Mouse (Mus musculus) neural tube, embryonic 12.5 days (tissue): Measurements from ENCODE around the gene Aldh16a1. TPM values are rescaled to one million over a fixed set of nuclear protein-coding genes. Genes with fewer than 3 reads are reported as not detected.
A peak's percentile ranks its signal among the peaks of the same experiment; 100 is the strongest.

Source experiments
- ATAC-seq: fragments of 200-750 bp; cut with Nextera tagmentation; 2 replicates; pipeline ENCODE4 v1.8.0; 2017; ENCODE audit warnings: low read depth, mild to moderate bottlenecking, moderate TSS enrichment, moderate library complexity; ENCODE audit not compliant: low FRiP score
- H3K27ac ChIP-seq: fragments of 300-500 bp; sonication (generic); 2 replicates; pipeline ENCODE4 v1.5.1; 2016
- H3K27me3 ChIP-seq: fragments of 300-500 bp; sonication (generic); replicated peaks from 2 replicates; pipeline ENCODE4 v1.6.1; 2016; ENCODE audit warnings: mild to moderate bottlenecking
- H3K36me3 ChIP-seq: fragments of 300-500 bp; sonication (generic); 2 replicates; pipeline ENCODE4 v1.6.1; 2016; ENCODE audit warnings: mild to moderate bottlenecking
- H3K4me1 ChIP-seq: fragments of 300-500 bp; sonication (generic); 2 replicates; pipeline ENCODE4 v1.6.1; 2016
- H3K4me2 ChIP-seq: fragments of 300-500 bp; sonication (generic); replicated peaks from 2 replicates; pipeline ENCODE4 v1.6.1; 2016; ENCODE audit warnings: mild to moderate bottlenecking
- H3K4me3 ChIP-seq: fragments of 300-500 bp; sonication (generic); 2 replicates; pipeline ENCODE4 v1.5.1; 2016
- H3K9ac ChIP-seq: fragments of 300-500 bp; sonication (generic); 2 replicates; pipeline ENCODE4 v1.6.1; 2016; ENCODE audit warnings: mild to moderate bottlenecking
- H3K9me3 ChIP-seq: fragments of 300-500 bp; sonication (generic); 2 replicates; pipeline ENCODE4 v1.6.1; 2016; ENCODE audit warnings: mild to moderate bottlenecking
- WGBS: fragments of 180-500 bp; shearing (Covaris S2); methylation state at CpG from one replicate; pipeline ENCODE4 v1.1.7; 2016; 5-methylcytosine and 5-hydroxymethylcytosine counted together
- polyA plus RNA-seq: library from polyadenylated mRNA; unstranded; fragments of >200 nt; fragmentation: Nextera tagmentation; extraction: Ambion mirVana; gene quantifications from 2 replicates; pipeline ENCODE4 v1.2.1, GENCODE M21; 2016

Gene Aldh16a1
- polyA plus RNA-seq, result 37.8 and 42.4 TPM in 2 replicates

GRCm38 (mm10) chr7:45154096-45154992 lies at the start of gene Aldh16a1, which contains the start of gene Pih1d1:
Gene Aldh16a1 (minus strand): TSS chr7:45154584.
Gene Pih1d1 (plus strand): TSS chr7:45154303.
- peak within 1 kb of the TSS; percentile 77 for H3K27ac ChIP-seq
- H3K27me3 ChIP-seq, result no peaks in the 10 kb centered on the region
- peaks cover 9% of the 10 kb centered on the region for H3K4me1 ChIP-seq
- H3K9ac ChIP-seq, result peak within 1 kb of the TSS; percentile 76
- no peaks in the 10 kb centered on the region for H3K9me3 ChIP-seq
- peak; percentile 97 for ATAC-seq
- H3K4me3 ChIP-seq, result peak within 1 kb of the TSS; percentile 63
- WGBS, result 6% methylated on average over 69 of the region's 69 CpGs
- H3K36me3 ChIP-seq, result peaks cover 18% of the 10 kb centered on the region
- H3K4me2 ChIP-seq, result peak within 1 kb of the TSS; percentile 80

DNA sequence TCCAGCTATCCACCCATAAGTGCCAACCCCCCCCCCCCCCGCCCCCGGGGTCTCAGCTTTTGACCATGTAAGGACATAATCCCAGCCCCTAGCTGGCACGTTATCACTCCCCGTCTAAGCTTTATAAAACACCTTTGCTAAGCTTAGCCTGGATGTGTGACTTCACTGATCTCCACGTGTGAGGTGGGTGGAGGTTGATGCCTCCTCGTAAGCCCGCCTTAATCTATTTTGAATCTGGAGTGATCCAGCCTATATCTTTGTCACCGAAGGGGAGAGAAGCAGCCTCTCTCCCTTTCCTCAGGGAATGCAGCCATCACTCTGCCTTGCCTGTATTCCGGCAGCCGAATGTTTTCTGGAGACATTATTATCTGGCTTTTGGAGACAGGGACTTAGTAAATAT lies 48.3 kb upstream of the Aldh16a1 start:
- Histone ChIP-seq H3K27me3 (no peaks in the 10 kb centered on the region; the same call in 1 of the 2 replicates), H3K9me3 (no peaks in the 10 kb centered on the region), H3K4me2 (no peak overlapping the region), H3K36me3 (no peaks in the 10 kb centered on the region), H3K9ac (no peak overlapping the region), H3K4me3 (no peak overlapping the region), H3K4me1 (no peaks in the 10 kb centered on the region), H3K27ac (no peak overlapping the region)
- WGBS, result 58% methylated on average over 10 of the region's 10 CpGs
- no peak for ATAC-seq

- 81% methylated on average over 11 of the region's 11 CpGs for WGBS
- Histone ChIP-seq H3K27ac (no peak overlapping the region), H3K4me1 (no peaks in the 10 kb centered on the region), H3K4me2 (no peak overlapping the region), H3K4me3 (no peak overlapping the region), H3K9me3 (no peaks in the 10 kb centered on the region), H3K36me3 (no peaks in the 10 kb centered on the region), H3K27me3 (peaks cover 12% of the 10 kb centered on the region; the same call in 1 of the 2 replicates), H3K9ac (0 out of 2 replicates have a peak overlapping the region, but pooled peaks have one; percentile 13)
- ATAC-seq, result no peak
Measured at GRCm38 (mm10) chr7:45198961-45199360, 44.6 kb upstream of the Aldh16a1 start.

DNA sequence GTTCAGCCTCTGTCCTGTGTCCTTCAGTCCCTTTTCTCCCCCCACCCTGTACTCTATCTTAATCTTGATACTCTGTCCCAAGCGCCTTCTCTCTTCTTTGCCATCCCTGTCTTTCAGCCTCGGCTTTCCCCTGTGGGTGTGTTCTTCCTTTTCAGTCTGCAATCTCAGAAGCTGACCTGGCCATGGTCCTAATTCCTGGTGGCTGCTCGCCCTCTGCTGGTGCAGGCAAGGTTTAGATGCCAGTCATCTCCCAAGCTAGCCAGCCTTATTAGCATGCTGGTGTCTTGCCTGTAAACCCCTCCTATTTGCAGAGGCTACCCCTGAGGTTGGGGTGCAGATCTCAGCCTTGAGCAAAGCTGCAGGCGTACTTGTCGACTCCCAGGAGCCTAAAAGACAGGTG lies 44.1 kb upstream of the Aldh16a1 start:
- WGBS, result 9% methylated on average over 5 of the region's 5 CpGs
- no peaks in the 10 kb centered on the region for H3K4me1 ChIP-seq
- H3K4me3 ChIP-seq, result no peak overlapping the region
- ATAC-seq, result 0 out of 2 replicates have a peak, but pooled peaks have one; percentile 41
- H3K36me3 ChIP-seq, result no peaks in the 10 kb centered on the region
- no peak overlapping the region for H3K27ac ChIP-seq
- no peaks in the 10 kb centered on the region for H3K9me3 ChIP-seq
- H3K27me3 ChIP-seq, result peaks cover 14% of the 10 kb centered on the region; the same call in 1 of the 2 replicates
- no peak overlapping the region for H3K4me2 ChIP-seq
- 0 out of 2 replicates have a peak overlapping the region, but pooled peaks have one; percentile 8 for H3K9ac ChIP-seq

DNA sequence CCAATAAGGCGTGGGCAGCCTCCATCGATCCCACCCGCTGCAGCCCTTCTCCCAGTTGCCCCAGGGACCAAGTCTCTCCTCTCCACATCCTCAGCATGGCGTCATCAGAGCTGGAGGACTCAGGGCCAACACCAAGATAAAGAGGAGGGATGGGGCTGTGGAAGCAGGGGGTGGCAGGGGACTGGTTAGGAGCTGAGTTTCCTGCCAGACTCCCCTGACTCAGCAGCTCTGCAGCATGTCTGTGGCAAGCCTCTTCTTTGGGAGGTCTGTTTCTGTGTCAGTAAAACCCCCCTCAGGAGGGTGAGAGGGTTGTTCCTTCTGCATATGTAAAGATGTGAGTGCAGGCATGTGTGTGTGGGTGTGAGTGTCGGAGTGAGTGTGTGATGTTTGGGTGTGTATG lies 42.6 kb upstream of the Aldh16a1 start:
- Histone ChIP-seq H3K9me3 (no peaks in the 10 kb centered on the region), H3K4me2 (no peak overlapping the region), H3K36me3 (no peaks in the 10 kb centered on the region), H3K4me3 (no peak overlapping the region), H3K4me1 (peaks cover 2% of the 10 kb centered on the region), H3K27ac (no peak overlapping the region), H3K27me3 (peaks cover 14% of the 10 kb centered on the region; the same call in 1 of the 2 replicates), H3K9ac (no peak overlapping the region)
- no peak for ATAC-seq
- WGBS, result 71% methylated on average over 5 of the region's 5 CpGs

GRCm38 (mm10) chr7:45196176-45196535 lies 41.8 kb upstream of the Aldh16a1 start:
- Histone ChIP-seq H3K9ac (no peak overlapping the region), H3K4me1 (peaks cover 7% of the 10 kb centered on the region), H3K4me2 (no peak overlapping the region), H3K9me3 (no peaks in the 10 kb centered on the region), H3K36me3 (no peaks in the 10 kb centered on the region), H3K4me3 (no peak overlapping the region), H3K27ac (no peak overlapping the region), H3K27me3 (peaks cover 14% of the 10 kb centered on the region; the same call in 1 of the 2 replicates)
- ATAC-seq, result no peak
- 90% methylated on average over 4 of the region's 4 CpGs for WGBS

DNA sequence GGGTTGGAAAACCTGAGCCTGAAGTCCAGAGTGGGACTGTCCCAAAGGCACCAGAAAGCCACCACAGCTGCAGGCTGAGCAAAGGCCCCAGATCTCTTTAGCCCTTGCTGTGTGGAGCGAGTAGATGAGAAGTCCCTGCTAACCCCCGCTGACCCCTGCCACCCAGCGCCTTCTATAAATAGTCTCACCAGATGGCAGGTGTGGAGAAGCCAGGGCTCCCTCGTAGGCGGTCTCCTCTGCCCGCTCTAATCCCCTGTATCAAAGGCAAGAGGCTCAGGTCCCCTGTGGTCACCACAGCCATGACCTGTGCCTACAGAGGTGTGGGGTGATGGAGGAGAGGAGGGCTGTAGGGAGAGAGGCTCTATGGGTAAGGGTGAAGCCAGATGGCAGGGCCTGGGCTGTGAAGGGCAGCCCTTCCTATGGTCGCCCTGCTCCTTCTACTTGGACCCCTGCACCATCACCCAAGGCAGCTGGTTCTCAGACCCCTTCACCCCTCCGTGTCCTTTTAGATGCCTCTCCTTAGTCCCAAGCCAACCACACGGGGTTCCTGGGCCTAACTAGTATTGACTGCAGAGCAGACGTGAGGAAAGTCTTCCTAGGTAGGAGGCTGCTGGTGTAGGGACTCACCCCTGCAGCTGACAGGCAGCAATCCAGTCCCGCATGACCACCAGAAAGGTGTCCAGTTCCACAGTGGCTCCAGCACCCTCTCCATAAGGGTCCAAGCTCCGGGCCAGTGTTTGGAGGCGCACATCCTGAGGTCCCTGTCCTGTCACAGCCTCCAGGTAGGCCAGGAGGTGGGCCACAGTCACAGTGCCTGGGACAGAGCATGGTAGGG lies 41.2 kb upstream of the Aldh16a1 start:
- Histone ChIP-seq H3K9me3 (no peaks in the 10 kb centered on the region), H3K9ac (no peak overlapping the region), H3K4me3 (no peak overlapping the region), H3K4me2 (no peak overlapping the region), H3K4me1 (peaks cover 7% of the 10 kb centered on the region), H3K36me3 (no peaks in the 10 kb centered on the region), H3K27ac (no peak overlapping the region), H3K27me3 (peaks cover 14% of the 10 kb centered on the region; the same call in 1 of the 2 replicates)
- no peak for ATAC-seq
- 60% methylated on average over 13 of the region's 13 CpGs for WGBS

- no peak overlapping the region for H3K27ac ChIP-seq
- no peak overlapping the region for H3K9ac ChIP-seq
Measured at GRCm38 (mm10) chr7:45193871-45194785, 39.7 kb upstream of the Aldh16a1 start.

GRCm38 (mm10) chr7:45193406-45193805 lies 39.0 kb upstream of the Aldh16a1 start:
- whole genome bisulfite sequencing, result 72% methylated on average over 5 of the region's 5 CpGs
- H3K4me2 ChIP-seq, result no peak overlapping the region
- no peaks in the 10 kb centered on the region for H3K9me3 ChIP-seq
- H3K9ac ChIP-seq, result 0 out of 2 replicates have a peak overlapping the region, but pooled peaks have one; percentile 18
- peaks cover 7% of the 10 kb centered on the region for H3K4me1 ChIP-seq
- ATAC-seq, result no peak
- no peak overlapping the region for H3K27ac ChIP-seq
- H3K4me3 ChIP-seq, result no peak overlapping the region
- H3K27me3 ChIP-seq, result peaks cover 23% of the 10 kb centered on the region; the same call in 1 of the 2 replicates
- H3K36me3 ChIP-seq, result no peaks in the 10 kb centered on the region

More at GRCm38 (mm10) chr7:45193871-45194785, 39.7 kb upstream of the Aldh16a1 start:
- Histone ChIP-seq H3K9me3 (no peaks in the 10 kb centered on the region), H3K4me2 (no peak overlapping the region), H3K27me3 (peaks cover 18% of the 10 kb centered on the region; the same call in 1 of the 2 replicates), H3K36me3 (no peaks in the 10 kb centered on the region), H3K4me1 (peaks cover 7% of the 10 kb centered on the region), H3K4me3 (no peak overlapping the region)
- WGBS, result 76% methylated on average over 17 of the region's 17 CpGs
- no peak for ATAC-seq

DNA sequence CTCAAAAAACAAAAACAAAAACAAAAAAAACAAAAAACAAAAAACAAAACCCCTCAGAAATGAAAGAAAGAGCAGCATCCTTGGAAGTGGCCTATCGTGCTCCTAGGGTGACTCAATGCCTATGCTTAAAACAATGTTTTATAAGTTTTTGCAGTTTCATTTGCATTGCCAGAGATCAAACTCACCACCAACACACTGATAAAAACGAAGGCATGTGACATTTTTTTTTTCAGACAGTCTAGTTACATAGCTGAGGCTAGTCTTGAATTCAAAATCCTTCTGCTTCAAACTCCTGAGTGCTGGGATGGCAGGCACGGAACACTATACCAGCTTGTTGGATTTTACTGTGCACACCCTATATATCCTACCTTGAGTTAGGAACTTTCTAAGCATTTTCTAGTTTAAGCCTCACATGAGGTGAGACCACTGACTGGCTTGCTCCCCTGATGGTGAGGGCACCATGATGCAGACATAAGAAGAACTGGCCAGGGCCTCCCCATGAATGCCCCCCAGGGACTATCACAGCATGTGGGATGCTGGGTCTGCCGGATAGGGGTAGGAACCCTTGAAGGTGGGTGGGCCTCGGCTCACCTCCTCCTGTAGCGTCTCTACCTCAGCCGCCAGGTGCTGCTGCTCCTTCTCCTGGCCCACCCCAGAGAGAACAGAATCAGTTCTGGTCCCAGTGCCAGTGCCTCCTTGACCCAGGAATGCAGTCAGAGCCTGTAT lies 38.4 kb upstream of the Aldh16a1 start:
- Histone ChIP-seq H3K4me1 (peaks cover 7% of the 10 kb centered on the region), H3K4me3 (no peak overlapping the region), H3K4me2 (no peak overlapping the region), H3K9me3 (no peaks in the 10 kb centered on the region), H3K36me3 (no peaks in the 10 kb centered on the region), H3K27me3 (peaks cover 28% of the 10 kb centered on the region), H3K27ac (no peak overlapping the region), H3K9ac (no peak overlapping the region)
- no peak for ATAC-seq
- 85% methylated on average over 7 of the region's 7 CpGs for WGBS
